Mouse (Mus musculus) kidney, embryonic 15.5 days (tissue): ENCODE measurements around the gene Elovl1. TPM values are rescaled to one million over a fixed set of nuclear protein-coding genes. Genes with fewer than 3 reads are reported as not detected.

Source experiments
- ATAC-seq: fragments of 200-750 bp; cut with Nextera tagmentation; replicated peaks from 2 replicates; pipeline ENCODE4 v1.8.0; 2017; ENCODE audit warnings: moderate TSS enrichment; ENCODE audit not compliant: low FRiP score
- H3K27ac ChIP-seq: fragments of 300-500 bp; sonication (generic); 2 replicates; pipeline ENCODE4 v1.5.1; 2015; ENCODE audit warnings: mild to moderate bottlenecking, inconsistent platforms
- H3K27me3 ChIP-seq: fragments of 300-500 bp; sonication (generic); 2 replicates; pipeline ENCODE4 v1.6.1; 2015; ENCODE audit warnings: inconsistent platforms
- H3K36me3 ChIP-seq: fragments of 300-500 bp; sonication (generic); 2 replicates; pipeline ENCODE4 v1.6.1; 2015; ENCODE audit warnings: inconsistent platforms
- H3K4me1 ChIP-seq: fragments of 300-500 bp; sonication (generic); 2 replicates; pipeline ENCODE4 v1.6.1; 2015; ENCODE audit warnings: inconsistent platforms
- H3K4me2 ChIP-seq: fragments of 300-500 bp; sonication (generic); 2 replicates; pipeline ENCODE4 v1.6.1; 2015; ENCODE audit warnings: moderate library complexity, mild to moderate bottlenecking, inconsistent platforms
- H3K4me3 ChIP-seq: fragments of 300-500 bp; sonication (generic); replicated peaks from 2 replicates; pipeline ENCODE4 v1.5.1; 2015; ENCODE audit warnings: mild to moderate bottlenecking, inconsistent platforms
- H3K9ac ChIP-seq: fragments of 300-500 bp; sonication (generic); 2 replicates; pipeline ENCODE4 v1.6.1; 2015; ENCODE audit warnings: mild to moderate bottlenecking, inconsistent platforms
- H3K9me3 ChIP-seq: fragments of 300-500 bp; sonication (generic); replicated peaks from 2 replicates; pipeline ENCODE4 v1.6.1; 2016; ENCODE audit warnings: inconsistent platforms
- WGBS: fragments of 180-500 bp; shearing (Covaris S2); methylation state at CpG from one replicate; pipeline ENCODE4 v1.1.7; 2015; ENCODE audit warnings: mixed read lengths; 5-methylcytosine and 5-hydroxymethylcytosine counted together
- polyA plus RNA-seq: library from polyadenylated mRNA; unstranded; fragments of >200 nt; fragmentation: Nextera tagmentation; extraction: Ambion mirVana; gene quantifications from 2 replicates; pipeline ENCODE4 v1.2.1, GENCODE M21; 2015

Elovl1 gene
- polyA plus RNA-seq, 1 experiment from 2014 or later: 104 TPM

DNA sequence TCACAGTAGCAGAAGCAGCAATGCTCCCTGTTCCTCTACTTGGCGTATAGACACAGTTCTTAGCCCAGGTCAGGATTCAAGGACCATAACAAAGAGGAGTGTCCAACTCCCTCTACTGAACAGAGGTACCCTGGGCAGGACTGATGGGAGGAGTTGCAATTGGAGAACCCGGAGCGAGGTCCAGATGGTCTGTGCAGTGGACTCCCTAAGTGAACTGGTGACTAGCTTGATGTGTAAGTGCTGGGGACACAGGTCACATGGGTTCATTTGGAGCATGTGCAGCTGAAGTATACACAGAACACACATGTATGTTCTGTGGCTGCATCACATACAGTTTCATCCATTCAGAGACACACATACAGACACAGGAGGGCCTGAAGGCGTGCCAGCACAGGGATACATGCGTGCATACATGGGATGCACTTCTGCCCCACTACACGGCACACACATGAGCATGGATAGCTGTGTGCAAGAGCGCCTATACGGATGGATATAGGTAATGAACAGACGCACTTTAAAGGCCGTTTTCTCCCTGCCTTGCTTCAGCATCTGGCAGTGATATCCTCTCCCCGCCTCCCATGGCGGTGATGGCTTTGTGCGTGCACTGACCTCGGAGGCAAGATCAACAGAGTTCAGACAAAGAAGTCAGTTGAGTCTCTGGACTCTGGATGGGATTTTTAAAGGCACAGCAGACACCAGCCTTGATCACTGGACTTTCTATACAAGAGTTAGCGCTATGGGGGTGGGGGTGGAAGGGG lies 49.1 kb downstream of the Elovl1 start:
- Histone ChIP-seq H3K9me3 (no peaks in the 10 kb centered on the region), H3K36me3 (no peaks in the 10 kb centered on the region), H3K27me3 (no peaks in the 10 kb centered on the region), H3K4me1 (0 out of 2 replicates have a peak, but pooled peaks cover 7% of the 10 kb centered on the region), H3K4me2 (no peak overlapping the region), H3K4me3 (no peak overlapping the region), H3K9ac (no peak overlapping the region), H3K27ac (no peak overlapping the region)
- 53% methylated on average over 15 of the region's 15 CpGs for WGBS
- peak; percentile 42; the same call in 1 of the 2 replicates for ATAC-seq

Other genes starting within 250 kb of the Elovl1 start
- gene Kdm4a, start 248.1 kb upstream of the Elovl1 start, polyA plus RNA-seq: 39.5 and 40.8 TPM in 2 replicates
- 64.2 and 64.4 TPM in 2 replicates for gene Ptprf, start 136.7 kb upstream of the Elovl1 start, polyA plus RNA-seq
- 7.0 and 8.5 TPM in 2 replicates for gene Szt2, start 18.8 kb upstream of the Elovl1 start, polyA plus RNA-seq
- gene Med8, start 18.8 kb upstream of the Elovl1 start, polyA plus RNA-seq: 100 and 101 TPM in 2 replicates
- 255 and 275 TPM in 2 replicates for gene Cdc20, start 9.3 kb downstream of the Elovl1 start, polyA plus RNA-seq
- 0.32 and 0.40 TPM in 2 replicates for gene Mpl, start 29.4 kb downstream of the Elovl1 start, polyA plus RNA-seq
- gene Tie1, start 62.0 kb downstream of the Elovl1 start, polyA plus RNA-seq: 48.1 and 53.8 TPM in 2 replicates
- gene 2610528J11Rik, start 98.9 kb downstream of the Elovl1 start, polyA plus RNA-seq: 21.4 and 21.7 TPM in 2 replicates
- 5.6 and 6.7 TPM in 2 replicates for gene Tmem125, start 116.0 kb downstream of the Elovl1 start, polyA plus RNA-seq
- gene Cfap57, start 192.7 kb downstream of the Elovl1 start, polyA plus RNA-seq: 0.21 and 0.22 TPM in 2 replicates
- 148 and 163 TPM in 2 replicates for gene Ebna1bp2, start 192.7 kb downstream of the Elovl1 start, polyA plus RNA-seq
- not detected in 2 replicates for gene Olfr62, start 230.9 kb downstream of the Elovl1 start, polyA plus RNA-seq